ENCODE assay signal across 35 mouse cellular contexts in genomic region chr17:37016333-37016732, GRCm38 (mm10). TPM values are rescaled to one million over a fixed set of nuclear protein-coding genes. Genes with fewer than 3 reads are reported as not detected.
"Had no signal": no experiment of that assay in that cellular context is flagged by ENCODE, and none has a peak within 500 bp of the region (broad histone marks: within the 10 kb centered on the region; RNA-seq: fewer than 3 reads in every experiment).

No protein-coding gene starts in this region.

- H3K4me2 ChIP-seq: heart, embryonic 11.5 days; hindbrain, embryonic 12.5 days; hindbrain, embryonic 14.5 days; kidney, embryonic 15.5 days; limb, embryonic 13.5 days; limb, embryonic 15.5 days; liver, embryonic 12.5 days had no signal

- H3K9me3 ChIP-seq: hindbrain, embryonic 10.5 days; hindbrain, embryonic 12.5 days; kidney, embryonic 15.5 days; limb, embryonic 13.5 days; limb, embryonic 15.5 days; liver, embryonic 12.5 days had no signal

- H3K9ac ChIP-seq: hindbrain, embryonic 12.5 days; hindbrain, embryonic 14.5 days; kidney, embryonic 15.5 days; limb, embryonic 13.5 days; limb, embryonic 15.5 days; liver, embryonic 12.5 days; liver, embryonic 14.5 days had no signal

- H3K4me1 ChIP-seq: hindbrain, embryonic 10.5 days; hindbrain, embryonic 12.5 days; limb, embryonic 13.5 days; limb, embryonic 15.5 days; liver, embryonic 12.5 days had no signal

- H3K4me3 ChIP-seq: heart, adult 2 months; hindbrain, embryonic 10.5 days; hindbrain, embryonic 12.5 days; kidney, embryonic 15.5 days; limb, embryonic 13.5 days; limb, embryonic 15.5 days; liver, embryonic 12.5 days had no signal

- H3K27ac ChIP-seq: heart, adult 2 months; hindbrain, embryonic 10.5 days; hindbrain, embryonic 12.5 days; hindbrain, embryonic 14.5 days; kidney, embryonic 15.5 days; kidney, postnatal 0 days; limb, embryonic 13.5 days; limb, embryonic 15.5 days; liver, embryonic 12.5 days; liver, embryonic 14.5 days had no signal

- H3K36me3 ChIP-seq: liver, embryonic 12.5 days had no signal

- DNase-seq: gastrocnemius, postnatal 14 days; gastrocnemius, postnatal 36 days; heart, adult 11 months; heart, adult 2 months; heart, postnatal 10 days; heart, postnatal 4 days; kidney, adult 11 months; kidney, adult 2 months; kidney, adult 9 months; kidney, postnatal 14 days; kidney, postnatal 36 days; layer of hippocampus, postnatal 36 days; left cerebral cortex, postnatal 4 days had no signal

- ATAC-seq: hindbrain, embryonic 16.5 days; inflammation-experienced regulatory T-cells, adult 6 months; liver, embryonic 12.5 days had no signal

- H3K27me3 ChIP-seq: hindbrain, embryonic 12.5 days; kidney, embryonic 15.5 days; limb, embryonic 13.5 days; limb, embryonic 15.5 days; liver, embryonic 12.5 days had no signal

RNA-seq across cellular contexts. Expression of gene Mog, which starts 6.9 kb away (rescaled TPM):
- total RNA-seq: gastrocnemius, adult 8-10 months; gastrocnemius, postnatal 14 days; gastrocnemius, postnatal 36 days; heart, adult 2 months; heart, postnatal 10 days; heart, postnatal 25 days; heart, postnatal 4 days; liver, adult 2 months had no signal
- polyA plus RNA-seq: gonadal fat pad, adult 2 months; heart, adult 2 months; heart, embryonic 11.5 days; heart, embryonic 14.5 days; heart, embryonic 16.5 days; inflammation-experienced regulatory T-cells, adult 6 months; kidney, adult 2 months; kidney, postnatal 0 days; large intestine, adult 2 months; limb, embryonic 15.5 days; liver, adult 2 months; liver, embryonic 12.5 days; liver, embryonic 14.5 days had no signal

RNA-seq across cellular contexts. Expression of gene Zfp57, which starts 15.4 kb away (rescaled TPM):
- polyA plus RNA-seq: inflammation-experienced regulatory T-cells, adult 6 months had no signal

RNA-seq across cellular contexts. Expression of gene H2-M5, which starts 27.0 kb away (rescaled TPM):
- total RNA-seq: gastrocnemius, adult 8-10 months; gastrocnemius, postnatal 14 days; heart, postnatal 25 days; liver, adult 2 months had no signal
- polyA plus RNA-seq: large intestine, adult 2 months; liver, adult 2 months had no signal

RNA-seq across cellular contexts. Expression of gene 2410137M14Rik, which starts 35.3 kb away (rescaled TPM):
- total RNA-seq: gastrocnemius, adult 8-10 months; gastrocnemius, postnatal 36 days; heart, postnatal 10 days; heart, postnatal 4 days; layer of hippocampus, adult 18-20 months; layer of hippocampus, postnatal 14 days; layer of hippocampus, postnatal 36 days; liver, adult 2 months had no signal
- polyA plus RNA-seq: gonadal fat pad, adult 2 months; heart, embryonic 11.5 days; heart, embryonic 14.5 days; heart, embryonic 16.5 days; hindbrain, embryonic 10.5 days; inflammation-experienced regulatory T-cells, adult 6 months; kidney, embryonic 15.5 days; kidney, postnatal 0 days; large intestine, adult 2 months; limb, embryonic 11.5 days; limb, embryonic 13.5 days; liver, adult 2 months; liver, embryonic 12.5 days; liver, embryonic 14.5 days had no signal
